Mouse (Mus musculus): Measurements from ENCODE around the gene Gm17332. TPM values are rescaled to one million over a fixed set of nuclear protein-coding genes. Genes with fewer than 3 reads are reported as not detected.
"Not testable (repeated sequence)": the region's sequence is repeated elsewhere in the genome, so short reads cannot be mapped to it uniquely, and the experiment has no call there.

The Gm17332 gene
- polyA plus RNA-seq, 1 experiment from 2014 or later, result not detected

DNA sequence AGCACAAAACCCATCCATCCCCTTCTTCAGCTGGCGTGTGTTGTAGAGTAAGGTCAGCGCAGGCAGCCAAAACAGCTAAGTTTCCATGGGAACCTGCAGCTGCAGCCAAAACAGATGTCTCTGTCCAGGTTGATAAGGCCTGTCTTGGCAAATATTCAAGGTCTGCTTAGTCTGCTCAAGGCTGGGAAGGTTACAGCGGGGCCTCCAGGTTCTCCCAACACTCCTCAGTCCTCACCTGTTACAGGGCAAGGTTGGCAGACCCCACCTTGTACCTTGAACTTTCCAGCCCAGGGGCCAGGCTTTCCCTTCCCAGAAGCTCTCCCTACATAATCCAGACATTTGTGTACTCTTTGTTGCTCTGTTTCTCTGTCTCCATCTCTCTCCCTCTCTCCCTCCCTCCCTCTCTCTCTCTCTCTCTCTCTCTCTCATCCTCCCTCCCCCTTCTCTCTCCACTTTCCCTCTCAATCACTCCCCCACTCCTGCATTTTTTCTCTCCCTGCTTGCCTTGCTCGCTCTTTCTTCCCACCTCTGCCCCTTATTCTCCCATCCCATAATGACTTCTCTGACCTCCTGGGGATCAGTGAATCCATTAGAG lies 12.1 kb downstream of the Gm17332 start:
- Histone ChIP-seq H3K27ac (no peak overlapping the region), H3K4me1 (replicated peaks; ENCODE audit: insufficient read depth, low read length) (no peaks in the 10 kb centered on the region), H3K9ac (ENCODE audit: low read depth, low read length) (no peak overlapping the region), H3K4me3 (replicated peaks; ENCODE audit: low read depth, low read length) (no peak overlapping the region), H3K4me2 (ENCODE audit: low read length) (peak overlapping the region; percentile 71; the same call in 1 of the 2 replicates), H3K36me3 (ENCODE audit: insufficient read depth, low read length) (no peaks in the 10 kb centered on the region), H3K9me3 (replicated peaks; ENCODE audit: low read length) (no peaks in the 10 kb centered on the region), H3K27me3 (ENCODE audit: insufficient read depth, low read length) (no peaks in the 10 kb centered on the region)
- TF ChIP-seq CTCF (IDR thresholded peaks at IDR 0.05; ENCODE audit: low read depth), result no peak
- DNase-seq (ENCODE audit: low spot score), result peak; percentile 34
- WGBS, result 16% methylated on average over 4 of the region's 4 CpGs
- peak; percentile 25; the same call in 1 of the 2 replicates for ATAC-seq (replicated peaks; ENCODE audit: low FRiP score, low read depth)

DNA sequence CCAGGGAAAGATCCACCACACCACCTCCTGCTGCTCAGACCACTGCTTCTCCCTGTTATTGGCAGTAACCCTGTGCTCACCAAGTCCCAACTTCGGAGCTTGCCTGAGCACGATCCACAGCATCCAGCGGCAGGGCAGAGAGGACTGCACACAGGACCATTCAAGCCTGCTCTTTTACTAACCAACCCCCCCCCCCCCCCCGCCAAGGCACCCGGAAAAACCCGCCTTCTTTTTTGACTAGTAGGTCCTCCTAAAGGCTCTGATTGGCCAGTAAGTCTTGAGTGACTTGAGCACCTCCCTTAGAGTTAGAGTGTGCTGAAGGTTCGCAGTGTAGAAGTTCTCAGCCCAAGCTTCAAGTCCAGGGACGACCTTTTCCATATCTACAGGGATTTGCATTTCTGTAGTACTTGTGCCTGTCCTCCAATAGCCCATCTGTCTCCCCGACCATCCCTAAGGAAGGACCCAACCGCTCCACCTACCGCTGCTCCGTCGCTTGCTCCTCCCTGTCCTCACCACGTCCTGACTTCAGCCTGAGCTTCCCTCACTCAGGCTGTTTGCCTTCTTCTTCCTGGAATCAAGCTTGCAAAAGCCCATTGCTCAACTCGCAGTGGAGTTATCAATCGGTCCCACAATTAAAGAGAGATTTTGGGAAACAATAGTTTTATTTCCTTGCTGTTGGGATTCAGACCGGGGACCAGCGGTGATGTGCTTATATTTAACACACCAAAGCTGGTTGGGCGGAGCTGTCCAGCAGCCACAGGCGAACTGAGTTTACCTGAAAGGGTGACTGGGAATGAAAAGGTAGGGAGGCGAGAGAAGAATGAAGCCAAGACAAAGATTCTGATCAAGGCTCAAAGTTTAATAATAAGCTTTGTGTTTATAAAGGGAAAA lies 12.9 kb downstream of the Gm17332 start:
- 3% methylated on average over 20 of the region's 21 CpGs for WGBS
- TF ChIP-seq CTCF (IDR thresholded peaks at IDR 0.05; ENCODE audit: low read depth), result no peak
- no peak overlapping the region for H3K27ac ChIP-seq
- DNase-seq (ENCODE audit: low spot score) (peak; percentile 18), ATAC-seq (replicated peaks; ENCODE audit: low FRiP score, low read depth) (no peak; the same call in 1 of the 2 replicates)
- H3K36me3 ChIP-seq (ENCODE audit: insufficient read depth, low read length), result no peaks in the 10 kb centered on the region
- 0 out of 2 replicates have a peak overlapping the region, but pooled peaks have one; percentile 14 for H3K9ac ChIP-seq (ENCODE audit: low read depth, low read length)
- H3K4me3 ChIP-seq (replicated peaks; ENCODE audit: low read depth, low read length), result peak overlapping the region; percentile 31
- H3K27me3 ChIP-seq (ENCODE audit: insufficient read depth, low read length), result no peaks in the 10 kb centered on the region
- no peaks in the 10 kb centered on the region for H3K9me3 ChIP-seq (replicated peaks; ENCODE audit: low read length)
- H3K4me2 ChIP-seq (ENCODE audit: low read length), result peak overlapping the region; percentile 71
- H3K4me1 ChIP-seq (replicated peaks; ENCODE audit: insufficient read depth, low read length), result no peaks in the 10 kb centered on the region

DNA sequence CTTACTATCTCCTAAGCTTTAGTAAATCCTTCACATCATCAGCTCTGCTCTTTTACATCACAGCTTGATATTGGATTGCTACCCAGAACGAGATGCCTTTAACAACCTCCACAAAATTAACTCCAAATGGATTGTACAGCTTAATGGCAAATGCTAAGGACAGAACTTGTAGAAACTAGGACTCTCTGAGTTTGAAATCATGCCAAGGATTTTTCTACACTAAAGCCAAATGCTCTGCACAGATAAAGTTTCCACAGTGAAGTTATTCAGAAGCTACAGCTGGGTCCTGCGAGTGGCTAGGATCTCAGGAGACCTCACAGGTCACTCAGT lies 13.5 kb downstream of the Gm17332 start:
- Histone ChIP-seq H3K4me3 (replicated peaks; ENCODE audit: low read depth, low read length) (no peak overlapping the region), H3K27me3 (ENCODE audit: insufficient read depth, low read length) (no peaks in the 10 kb centered on the region), H3K36me3 (ENCODE audit: insufficient read depth, low read length) (no peaks in the 10 kb centered on the region), H3K9ac (ENCODE audit: low read depth, low read length) (no peak overlapping the region), H3K27ac (no peak overlapping the region), H3K4me2 (ENCODE audit: low read length) (peak overlapping the region; percentile 71), H3K9me3 (replicated peaks; ENCODE audit: low read length) (no peaks in the 10 kb centered on the region), H3K4me1 (replicated peaks; ENCODE audit: insufficient read depth, low read length) (no peaks in the 10 kb centered on the region)
- no peak for TF ChIP-seq CTCF (IDR thresholded peaks at IDR 0.05; ENCODE audit: low read depth)
- 30% methylated on average over 2 of the region's 2 CpGs for WGBS
- DNase-seq (ENCODE audit: low spot score) (peak; percentile 3), ATAC-seq (replicated peaks; ENCODE audit: low FRiP score, low read depth) (no peak)

DNA sequence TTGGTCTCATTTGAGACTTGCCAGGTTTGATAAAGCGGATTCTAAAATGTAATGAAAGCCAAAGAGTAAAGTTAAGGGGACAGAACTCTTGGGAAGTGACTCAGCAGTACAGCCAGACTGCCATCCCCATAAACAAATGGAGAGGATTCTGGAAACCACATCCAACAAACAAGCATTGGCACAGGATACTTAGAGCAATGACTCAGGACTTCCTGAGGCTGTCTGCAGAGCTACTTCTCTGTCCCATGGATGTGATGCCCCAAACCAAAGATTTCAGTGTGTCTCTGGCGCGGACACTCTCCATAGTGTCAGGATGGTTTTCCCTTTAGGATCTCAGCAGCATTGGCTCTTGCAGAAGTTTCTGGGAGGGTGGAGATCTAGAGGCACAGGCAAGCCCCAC lies 25.2 kb downstream of the Gm17332 start:
- H3K4me2 ChIP-seq (ENCODE audit: low read length), result no peak overlapping the region
- TF ChIP-seq CTCF (IDR thresholded peaks at IDR 0.05; ENCODE audit: low read depth), result no peak
- H3K9me3 ChIP-seq (replicated peaks; ENCODE audit: low read length), result no peaks in the 10 kb centered on the region
- no peaks in the 10 kb centered on the region for H3K27me3 ChIP-seq (ENCODE audit: insufficient read depth, low read length)
- H3K9ac ChIP-seq (ENCODE audit: low read depth, low read length), result no peak overlapping the region
- no peaks in the 10 kb centered on the region for H3K36me3 ChIP-seq (ENCODE audit: insufficient read depth, low read length)
- DNase-seq (ENCODE audit: low spot score), result no peak
- no peak overlapping the region for H3K4me3 ChIP-seq (replicated peaks; ENCODE audit: low read depth, low read length)
- no peaks in the 10 kb centered on the region for H3K4me1 ChIP-seq (replicated peaks; ENCODE audit: insufficient read depth, low read length)
- ATAC-seq (replicated peaks; ENCODE audit: low FRiP score, low read depth), result no peak
- WGBS, result 83% methylated on average over 3 of the region's 3 CpGs
- H3K27ac ChIP-seq, result no peak overlapping the region

DNA sequence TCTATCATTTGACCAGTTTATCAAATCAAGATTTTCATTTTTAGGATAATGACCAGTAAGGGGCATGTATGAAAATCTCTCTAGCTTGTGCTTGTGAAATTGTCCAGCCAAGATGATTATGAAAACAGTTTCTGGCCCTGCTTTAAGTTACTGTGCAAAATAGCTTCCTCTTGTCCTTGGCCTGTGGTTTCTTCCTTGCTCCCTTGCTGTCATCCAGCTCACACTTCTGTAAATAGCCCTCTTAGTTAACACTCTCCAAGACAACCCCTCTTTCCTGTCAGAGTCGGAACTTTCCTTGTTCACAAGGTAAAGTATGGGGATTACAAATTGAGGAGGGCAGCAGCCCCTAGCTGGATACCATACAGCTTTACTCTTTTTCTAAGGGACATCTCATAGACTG lies 43.9 kb downstream of the Gm17332 start:
- H3K36me3 ChIP-seq (ENCODE audit: insufficient read depth, low read length); H3K9ac ChIP-seq (ENCODE audit: low read depth, low read length); DNase-seq (ENCODE audit: low spot score); H3K4me1 ChIP-seq (replicated peaks; ENCODE audit: insufficient read depth, low read length); H3K4me3 ChIP-seq (replicated peaks; ENCODE audit: low read depth, low read length); H3K27me3 ChIP-seq (ENCODE audit: insufficient read depth, low read length); ATAC-seq (replicated peaks; ENCODE audit: low FRiP score, low read depth); H3K27ac ChIP-seq; H3K4me2 ChIP-seq (ENCODE audit: low read length); H3K9me3 ChIP-seq (replicated peaks; ENCODE audit: low read length): not testable (repeated sequence)
- 51% methylated on average over 1 of the region's 1 CpGs for WGBS

DNA sequence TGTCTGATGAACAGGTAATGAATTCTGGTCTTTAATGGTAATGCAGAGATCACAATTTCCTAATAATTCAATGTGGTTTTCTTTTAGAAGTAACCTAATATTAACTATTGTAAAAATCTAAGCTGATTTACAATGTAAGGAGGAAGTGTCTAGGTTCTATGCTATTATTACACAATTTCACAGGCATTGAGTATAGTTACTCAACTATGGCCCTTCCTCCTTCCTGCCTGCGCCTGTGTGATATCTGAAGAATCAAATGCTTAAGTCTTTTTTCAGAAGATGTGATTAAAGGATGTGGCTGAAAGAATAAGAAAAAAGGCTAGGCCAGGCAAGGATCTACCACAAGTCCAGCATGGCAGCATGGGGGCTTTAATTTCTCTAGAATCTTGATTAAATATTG lies 47.4 kb downstream of the Gm17332 start:
- H3K9ac ChIP-seq (ENCODE audit: low read depth, low read length); H3K27ac ChIP-seq; H3K27me3 ChIP-seq (ENCODE audit: insufficient read depth, low read length); H3K4me3 ChIP-seq (replicated peaks; ENCODE audit: low read depth, low read length); H3K9me3 ChIP-seq (replicated peaks; ENCODE audit: low read length); H3K36me3 ChIP-seq (ENCODE audit: insufficient read depth, low read length); DNase-seq (ENCODE audit: low spot score); H3K4me2 ChIP-seq (ENCODE audit: low read length); ATAC-seq (replicated peaks; ENCODE audit: low FRiP score, low read depth); H3K4me1 ChIP-seq (replicated peaks; ENCODE audit: insufficient read depth, low read length): not testable (repeated sequence)
- 80% methylated on average over 1 of the region's 1 CpGs for WGBS

DNA sequence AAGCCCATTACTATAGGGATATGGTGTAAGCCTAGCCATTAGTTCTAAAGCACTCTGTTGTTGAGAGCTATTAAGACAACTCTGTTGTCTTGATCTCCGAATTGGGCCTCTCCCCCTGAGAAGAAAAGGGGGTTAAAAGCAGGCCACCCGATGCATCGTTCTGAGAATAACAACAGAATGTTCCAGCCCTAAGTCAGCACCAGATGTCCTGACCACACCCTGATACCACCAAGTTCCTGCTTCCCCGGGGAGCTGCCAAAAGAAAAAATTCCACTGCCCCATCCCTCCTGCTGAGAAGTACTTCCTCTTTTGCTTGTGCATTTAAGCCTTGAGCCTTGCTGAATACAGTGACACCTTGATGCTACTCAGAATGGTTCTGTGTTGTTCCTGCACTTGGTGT lies 48.5 kb downstream of the Gm17332 start:
- H3K9ac ChIP-seq (ENCODE audit: low read depth, low read length); H3K27ac ChIP-seq; DNase-seq (ENCODE audit: low spot score); ATAC-seq (replicated peaks; ENCODE audit: low FRiP score, low read depth); H3K4me2 ChIP-seq (ENCODE audit: low read length); H3K9me3 ChIP-seq (replicated peaks; ENCODE audit: low read length); H3K4me1 ChIP-seq (replicated peaks; ENCODE audit: insufficient read depth, low read length); H3K36me3 ChIP-seq (ENCODE audit: insufficient read depth, low read length); H3K4me3 ChIP-seq (replicated peaks; ENCODE audit: low read depth, low read length); H3K27me3 ChIP-seq (ENCODE audit: insufficient read depth, low read length): not testable (repeated sequence)
- WGBS, result 73% methylated on average over 4 of the region's 4 CpGs

Other genes starting within 250 kb of the Gm17332 start
- 17.2 and 18.4 TPM in 2 replicates for gene Erlec1, start 228.1 kb downstream of the Gm17332 start, polyA plus RNA-seq (2015; fragmentation: Nextera tagmentation; extraction: Ambion mirVana)
- 35.3 and 37.2 TPM in 2 replicates for gene Chac2, start 196.1 kb downstream of the Gm17332 start, polyA plus RNA-seq (2015; fragmentation: Nextera tagmentation; extraction: Ambion mirVana)
- gene Stc2, start 187.6 kb upstream of the Gm17332 start, polyA plus RNA-seq (2015; fragmentation: Nextera tagmentation; extraction: Ambion mirVana), result 2.6 and 2.9 TPM in 2 replicates